Mouse (Mus musculus) brown adipose tissue, adult 24 weeks (tissue): Measurements from ENCODE around the gene Ankrd11. TPM values are rescaled to one million over a fixed set of nuclear protein-coding genes. Genes with fewer than 3 reads are reported as not detected.

ENCODE experiments used
- H3K27ac ChIP-seq: fragments of 200-500 bp; replicated peaks from 2 replicates; pipeline ENCODE4 v1.5.1; 2012; ENCODE audit warnings: low read depth, mild to moderate bottlenecking, low read length
- H3K4me1 ChIP-seq: fragments of 200-500 bp; 2 replicates; pipeline ENCODE4 v1.6.1; 2012; ENCODE audit warnings: low read length, mixed read lengths; ENCODE audit not compliant: control insufficient read depth, insufficient read depth, insufficient read length
- H3K4me3 ChIP-seq: fragments of 200-500 bp; 2 replicates; pipeline ENCODE4 v1.5.1; 2012; ENCODE audit warnings: low read depth, mild to moderate bottlenecking, low read length, moderate library complexity; ENCODE audit not compliant: insufficient read depth
- polyA plus RNA-seq: library from polyadenylated mRNA; stranded (reverse); fragments of >200 nt; gene quantifications from 2 replicates; pipeline ENCODE4 v1.2.4, GENCODE M21; 2012; ENCODE audit not compliant: missing spikeins, insufficient read depth, insufficient read length

Gene Ankrd11
- polyA plus RNA-seq, 1 experiment: 37.9 TPM

GRCm38 (mm10) chr8:122836696-122837095 is 205.4 kb downstream of the Ankrd11 start:
- Histone ChIP-seq H3K4me1 (no peaks in the 10 kb centered on the region), H3K4me3 (no peak overlapping the region), H3K27ac (no peak overlapping the region)

- H3K4me1 ChIP-seq: no peaks in the 10 kb centered on the region
- no peak overlapping the region for H3K4me3 ChIP-seq
- H3K27ac ChIP-seq: no peak overlapping the region
Measured at GRCm38 (mm10) chr8:122836199-122836598, 205.9 kb downstream of the Ankrd11 start.

- H3K4me3 ChIP-seq: no peak overlapping the region
- H3K27ac ChIP-seq: no peak overlapping the region
- H3K4me1 ChIP-seq: no peaks in the 10 kb centered on the region
Measured at GRCm38 (mm10) chr8:122834971-122835370, 207.1 kb downstream of the Ankrd11 start.

- no peak overlapping the region for H3K27ac ChIP-seq
- H3K4me1 ChIP-seq: no peaks in the 10 kb centered on the region
- H3K4me3 ChIP-seq: no peak overlapping the region
Measured at GRCm38 (mm10) chr8:122834416-122834815, 207.7 kb downstream of the Ankrd11 start.

Other genes starting within 250 kb of the Ankrd11 start
- 0.32 TPM in 1 of 2 replicates, not detected in the other for gene Cdh15, start 194.3 kb downstream of the Ankrd11 start, polyA plus RNA-seq
- gene Spg7, start 20.7 kb upstream of the Ankrd11 start, polyA plus RNA-seq: 154 and 173 TPM in 2 replicates
- gene Rpl13, start 60.1 kb upstream of the Ankrd11 start, polyA plus RNA-seq: 615 and 813 TPM in 2 replicates
- gene Cpne7, start 75.1 kb upstream of the Ankrd11 start, polyA plus RNA-seq: not detected in 2 replicates
- 3.4 and 4.3 TPM in 2 replicates for gene Sult5a1, start 116.0 kb upstream of the Ankrd11 start, polyA plus RNA-seq
- 29.4 and 31.2 TPM in 2 replicates for gene Dpep1, start 144.0 kb upstream of the Ankrd11 start, polyA plus RNA-seq
- 34.7 and 39.5 TPM in 2 replicates for gene Chmp1a, start 170.5 kb upstream of the Ankrd11 start, polyA plus RNA-seq
- 5.8 TPM in 1 of 2 replicates, not detected in the other for gene Spata33, start 170.6 kb upstream of the Ankrd11 start, polyA plus RNA-seq
- 11.4 and 12.3 TPM in 2 replicates for gene Cdk10, start 182.6 kb upstream of the Ankrd11 start, polyA plus RNA-seq
- gene Spata2l, start 194.0 kb upstream of the Ankrd11 start, polyA plus RNA-seq: 1.4 and 1.9 TPM in 2 replicates
- 3.3 and 7.7 TPM in 2 replicates for gene Zfp276, start 211.9 kb upstream of the Ankrd11 start, polyA plus RNA-seq
- gene Vps9d1, start 212.1 kb upstream of the Ankrd11 start, polyA plus RNA-seq: 7.7 and 8.5 TPM in 2 replicates